31 mouse cellular contexts compared by ENCODE assay signal in genomic region chr6:126537512-126537911, GRCm38 (mm10). TPM values are rescaled to one million over a fixed set of nuclear protein-coding genes. Genes with fewer than 3 reads are reported as not detected.
A peak's percentile ranks its signal among the peaks of the same experiment; 100 is the strongest.
DNase-seq lines count a peak whose midpoint lies in the region; ATAC-seq and TF ChIP-seq lines count a peak whose summit lies in the region.
"Had no signal": no experiment of that assay in that cellular context is flagged by ENCODE, and none has a peak within 500 bp of the region (broad histone marks: within the 10 kb centered on the region; RNA-seq: fewer than 3 reads in every experiment).

No protein-coding gene starts in this region.

- peak overlapping the region; percentile 18; the same call in 1 of the 2 replicates for H3K27ac ChIP-seq in heart, embryonic 16.5 days (ENCODE audit: low read length)
- H3K27ac ChIP-seq in midbrain, embryonic 11.5 days (ENCODE audit: low read depth, low read length), result no peak overlapping the region
- H3K27ac ChIP-seq in midbrain, embryonic 15.5 days, result no peak overlapping the region
- H3K27ac ChIP-seq: embryonic facial prominence, embryonic 10.5 days; embryonic facial prominence, embryonic 13.5 days; forebrain, embryonic 13.5 days; heart, embryonic 10.5 days; heart, embryonic 13.5 days; hindbrain, embryonic 10.5 days; hindbrain, embryonic 13.5 days; intestine, embryonic 15.5 days had no signal

- WGBS in heart, embryonic 16.5 days, result 44% methylated on average over 2 of the region's 2 CpGs
- WGBS in midbrain, embryonic 11.5 days, result 14% methylated on average over 2 of the region's 2 CpGs
- WGBS in midbrain, embryonic 15.5 days, result 29% methylated on average over 2 of the region's 2 CpGs
- 53% methylated on average over 2 of the region's 2 CpGs for WGBS in lung, adult 2 months

- H3K27me3 ChIP-seq in heart, embryonic 16.5 days (ENCODE audit: control insufficient read depth, insufficient read depth, low read length), result peaks cover 8% of the 10 kb centered on the region; the same call in 1 of the 2 replicates
- peaks cover 10% of the 10 kb centered on the region; the same call in 1 of the 2 replicates for H3K27me3 ChIP-seq in midbrain, embryonic 11.5 days (ENCODE audit: control insufficient read depth, insufficient read depth, low read length)
- peaks cover 15% of the 10 kb centered on the region; the same call in 1 of the 2 replicates for H3K27me3 ChIP-seq in midbrain, embryonic 15.5 days (replicated peaks)

- no peak for TF ChIP-seq POLR2A in lung, adult 2 months (IDR thresholded peaks at IDR 0.05; ENCODE audit: borderline replicate concordance, extremely low read depth, low read depth, low read length)

- TF ChIP-seq CTCF in lung, adult 2 months (IDR thresholded peaks at IDR 0.05; ENCODE audit: insufficient read depth, low read length), result no peak

- H3K4me2 ChIP-seq in heart, embryonic 16.5 days (ENCODE audit: low read depth, low read length), result no peak overlapping the region
- H3K4me2 ChIP-seq in midbrain, embryonic 11.5 days, result no peak overlapping the region
- H3K4me2 ChIP-seq in midbrain, embryonic 15.5 days, result no peak overlapping the region
- H3K4me2 ChIP-seq: embryonic facial prominence, embryonic 13.5 days; forebrain, embryonic 13.5 days; heart, embryonic 13.5 days; hindbrain, embryonic 13.5 days; intestine, embryonic 15.5 days had no signal

- no peaks in the 10 kb centered on the region for H3K9me3 ChIP-seq in heart, embryonic 16.5 days (replicated peaks; ENCODE audit: control insufficient read depth, low read length)
- no peaks in the 10 kb centered on the region for H3K9me3 ChIP-seq in midbrain, embryonic 11.5 days (ENCODE audit: control insufficient read depth, low read length)
- no peaks in the 10 kb centered on the region for H3K9me3 ChIP-seq in midbrain, embryonic 15.5 days
- H3K9me3 ChIP-seq: embryonic facial prominence, embryonic 10.5 days; embryonic facial prominence, embryonic 13.5 days; forebrain, embryonic 13.5 days; heart, embryonic 10.5 days; heart, embryonic 13.5 days; hindbrain, embryonic 10.5 days; hindbrain, embryonic 13.5 days; intestine, embryonic 15.5 days had no signal

- H3K36me3 ChIP-seq in heart, embryonic 16.5 days (ENCODE audit: control insufficient read depth, insufficient read depth), result no peaks in the 10 kb centered on the region
- no peaks in the 10 kb centered on the region for H3K36me3 ChIP-seq in midbrain, embryonic 11.5 days (ENCODE audit: control insufficient read depth, insufficient read depth, low read length)
- H3K36me3 ChIP-seq in midbrain, embryonic 15.5 days (replicated peaks), result no peaks in the 10 kb centered on the region
- H3K36me3 ChIP-seq: embryonic facial prominence, embryonic 10.5 days; embryonic facial prominence, embryonic 13.5 days; G1E; heart, embryonic 10.5 days; heart, embryonic 13.5 days; hindbrain, embryonic 10.5 days; hindbrain, embryonic 13.5 days; intestine, embryonic 15.5 days had no signal

- H3K9ac ChIP-seq in heart, embryonic 16.5 days (ENCODE audit: low read length), result no peak overlapping the region
- H3K9ac ChIP-seq in midbrain, embryonic 11.5 days (ENCODE audit: low read length), result no peak overlapping the region
- H3K9ac ChIP-seq in midbrain, embryonic 15.5 days, result no peak overlapping the region
- H3K9ac ChIP-seq: embryonic facial prominence, embryonic 13.5 days; forebrain, embryonic 13.5 days; forebrain, postnatal 0 days; heart, embryonic 13.5 days; hindbrain, embryonic 13.5 days; intestine, embryonic 15.5 days had no signal

- peak; percentile 39; the same call in 1 of the 2 replicates for ATAC-seq in frontal cortex, adult (ENCODE audit: low TSS enrichment)
- ATAC-seq in heart, embryonic 16.5 days (replicated peaks; ENCODE audit: extremely low read depth, insufficient read depth, low FRiP score), result no peak
- ATAC-seq in midbrain, embryonic 11.5 days (ENCODE audit: low FRiP score), result no peak
- ATAC-seq in midbrain, embryonic 15.5 days (replicated peaks), result no peak
- ATAC-seq: forebrain, embryonic 13.5 days; forebrain, postnatal 0 days; hindbrain, embryonic 16.5 days; intestine, embryonic 15.5 days; Patski had no signal

- no peak for DNase-seq in frontal cortex, postnatal 14 days (ENCODE audit: low spot score in 2 of 2)
- no peak for DNase-seq in heart, adult 11 months
- DNase-seq in midbrain, embryonic 11.5 days (ENCODE audit: low spot score, missing footprints), result peak; percentile 53
- DNase-seq in lung, adult 2 months, result no peak
- DNase-seq: adrenal gland, postnatal 10 days; adrenal gland, postnatal 36 days; B cell, adult 2 months; cerebellum, adult 11-12 months; cerebellum, adult 8-10 months; cerebellum, postnatal 10 days; cerebellum, postnatal 36 days; embryo, embryonic 11 days; forebrain, postnatal 0 days; gastrocnemius, postnatal 14 days; heart, postnatal 36 days; kidney, adult 11 months had no signal

- peaks cover 9% of the 10 kb centered on the region; the same call in 1 of the 2 replicates for H3K4me1 ChIP-seq in heart, embryonic 16.5 days (ENCODE audit: control insufficient read depth, insufficient read depth, low read length)
- H3K4me1 ChIP-seq in midbrain, embryonic 11.5 days (ENCODE audit: control insufficient read depth, insufficient read depth, low read length), result peaks cover 15% of the 10 kb centered on the region
- peaks cover 26% of the 10 kb centered on the region for H3K4me1 ChIP-seq in midbrain, embryonic 15.5 days
- no peaks in the 10 kb centered on the region for H3K4me1 ChIP-seq in lung, adult 2 months (ENCODE audit: control insufficient read depth, insufficient read depth, low read length)

- no peak overlapping the region for H3K4me3 ChIP-seq in heart, embryonic 16.5 days (ENCODE audit: low read length)
- H3K4me3 ChIP-seq in midbrain, embryonic 11.5 days (ENCODE audit: low read depth, low read length), result no peak overlapping the region
- no peak overlapping the region for H3K4me3 ChIP-seq in midbrain, embryonic 15.5 days
- H3K4me3 ChIP-seq in lung, adult 2 months (replicated peaks; ENCODE audit: extremely low read depth, low read depth, low read length), result no peak overlapping the region
- H3K4me3 ChIP-seq: embryonic facial prominence, embryonic 10.5 days; embryonic facial prominence, embryonic 13.5 days; erythroblast, embryonic 14.5 days; forebrain, embryonic 13.5 days; heart, embryonic 10.5 days; heart, embryonic 13.5 days; hindbrain, embryonic 10.5 days; hindbrain, embryonic 13.5 days; intestine, embryonic 15.5 days had no signal

RNA-seq across cellular contexts. Expression of gene Kcna5, which starts 2.3 kb away (rescaled TPM):
- 9.1 and 10.3 TPM in 2 replicates for polyA plus RNA-seq in heart, embryonic 16.5 days (2015; fragmentation: Nextera tagmentation; extraction: Ambion mirVana)
- polyA plus RNA-seq in midbrain, embryonic 11.5 days (2014; fragmentation: Nextera tagmentation; extraction: Ambion mirVana), result 3.8 and 4.5 TPM in 2 replicates
- polyA plus RNA-seq in midbrain, embryonic 15.5 days (2015; fragmentation: Nextera tagmentation; extraction: Ambion mirVana), result 3.3 and 3.4 TPM in 2 replicates
- 1.1 and 1.4 TPM in 2 replicates for polyA plus RNA-seq in lung, adult 2 months (2012; rRNA removed)
- polyA plus RNA-seq: erythroblast, embryonic 14.5 days; G1E had no signal
